Mouse (Mus musculus) E14TG2a.4 (cell line): Measurements from ENCODE around the gene Ctdsp1.

Experiments used
- CTCF ChIP-seq: conservative IDR thresholded peaks from 2 replicates; pipeline ENCODE4 v1.5.1; 2014; ENCODE audit warnings: low read length
- NANOG ChIP-seq: IDR thresholded peaks from 2 replicates; pipeline ENCODE4 v1.6.1; 2014; ENCODE audit warnings: borderline replicate concordance, low read length, mixed read lengths

GRCm38 (mm10) chr1:74412711-74413110 is 21.4 kb downstream of the Ctdsp1 start:
- TF ChIP-seq CTCF (no peak), NANOG (no peak)
